Mouse (Mus musculus): Measurements from ENCODE around the gene Slc39a11.

DNA sequence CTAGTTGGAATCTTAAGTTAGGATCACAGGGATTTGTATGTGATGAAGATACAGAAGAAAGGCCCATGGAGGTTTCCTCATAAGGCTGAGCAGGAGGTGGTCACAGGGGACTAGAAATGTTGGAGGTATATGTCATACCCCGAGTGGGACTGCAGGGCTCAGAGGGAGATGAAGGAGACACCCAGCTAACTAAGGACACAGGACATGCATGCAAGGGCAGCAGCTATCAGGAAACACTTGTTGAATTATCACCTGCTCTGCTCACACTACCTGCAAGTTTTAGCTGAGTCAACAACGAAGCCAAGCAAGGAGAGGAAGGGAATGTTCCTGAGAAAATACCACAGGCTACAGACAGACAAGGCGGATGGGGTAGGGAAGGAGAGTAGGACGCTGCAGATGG is 17.8 kb upstream of the Slc39a11 start:
- TF ChIP-seq CTCF (IDR thresholded peaks at IDR 0.05; ENCODE audit: low read depth, low read length) (no peak), GATA1 (IDR thresholded peaks at IDR 0.05; ENCODE audit: borderline replicate concordance, low read length) (no peak), GATA2 (IDR thresholded peaks at IDR 0.05; ENCODE audit: borderline replicate concordance, low read depth, low read length) (no peak), POLR2AphosphoS5 (IDR thresholded peaks at IDR 0.05; ENCODE audit: insufficient replicate concordance, low read depth, low read length) (no peak)
